Mouse (Mus musculus) thymus, adult 2 months (tissue): ENCODE measurements around the gene Sh3bp4.

Source experiments
- CTCF ChIP-seq: fragments of 200-500 bp; IDR thresholded peaks from 2 replicates; pipeline ENCODE4 v1.5.1; 2012; ENCODE audit warnings: mild to moderate bottlenecking, control low read depth, low read length, moderate library complexity, borderline replicate concordance; ENCODE audit not compliant: control insufficient read depth, poor library complexity, insufficient read depth; ENCODE audit errors: extremely low read depth
- POLR2A ChIP-seq: fragments of 200-500 bp; IDR thresholded peaks from 2 replicates; pipeline ENCODE4 v1.6.1; 2012; ENCODE audit warnings: mild to moderate bottlenecking, low read length, control low read depth, moderate library complexity; ENCODE audit not compliant: control insufficient read depth, poor library complexity, insufficient read depth; ENCODE audit errors: extremely low read depth

DNA sequence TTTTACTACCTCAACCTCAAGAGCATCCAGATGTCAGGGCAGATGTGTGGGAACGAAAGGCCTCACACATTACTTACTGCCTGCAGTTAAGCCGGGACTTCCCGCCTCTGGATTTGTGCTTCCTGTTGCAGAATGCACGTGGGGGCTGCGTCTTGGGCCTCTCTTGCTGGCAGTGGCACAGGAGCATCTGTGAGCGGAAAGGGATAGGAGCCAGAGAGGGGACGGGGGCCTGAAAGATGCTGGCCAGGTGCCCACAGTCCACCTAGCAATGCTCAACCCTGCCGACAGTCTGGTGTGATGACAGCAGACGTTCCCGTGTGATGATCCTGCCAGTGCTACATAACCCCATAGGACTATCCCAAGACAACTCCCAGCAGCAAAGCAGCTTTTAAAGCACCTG lies 17.9 kb downstream of the Sh3bp4 start:
- TF ChIP-seq CTCF (no peak), POLR2A (no peak)
